Mouse (Mus musculus) cerebellum, adult 2 months (tissue): ENCODE measurements at regions not wholly inside any gene's neighbourhood (a gene's known extent, or its start where the extent isn't known, plus 50 kb on each side); places are given as distances from the start of the nearest gene placed in this dataset.

Source experiments
- CTCF ChIP-seq: fragments of 200-500 bp; IDR thresholded peaks from 2 replicates; pipeline ENCODE4 v1.5.1; 2011; ENCODE audit warnings: low read depth, mild to moderate bottlenecking, control low read depth, low read length, moderate library complexity, borderline replicate concordance; ENCODE audit not compliant: insufficient read depth
- POLR2A ChIP-seq: fragments of 200-500 bp; IDR thresholded peaks from 2 replicates; pipeline ENCODE4 v1.6.1; 2011; ENCODE audit warnings: low read length, control low read depth, borderline replicate concordance; ENCODE audit not compliant: insufficient read depth

DNA sequence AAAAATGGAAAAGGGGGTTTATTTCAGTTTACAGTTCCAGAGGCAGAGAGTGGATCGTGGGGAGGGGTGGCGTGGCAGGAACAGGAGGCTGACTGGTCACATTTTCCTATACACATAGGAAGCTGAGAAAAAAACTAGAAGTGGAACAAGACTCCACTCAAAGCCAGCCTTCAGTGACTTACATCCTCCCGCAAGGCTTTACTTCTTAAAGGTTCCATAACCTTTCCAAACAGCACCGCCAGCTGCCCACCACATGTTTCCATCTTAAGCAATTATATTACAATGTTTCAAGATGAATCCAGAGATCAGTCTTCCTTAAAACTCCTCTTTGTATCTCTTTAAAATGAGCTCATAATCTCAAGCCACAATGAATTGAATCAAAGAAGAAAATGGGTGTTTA lies 290.7 kb downstream of the Med10 start:
- TF ChIP-seq POLR2A, result no peak
- no peak for TF ChIP-seq CTCF
